Mouse (Mus musculus) cerebellum, adult 9-10 months (tissue): ENCODE results near the gene Myo3b.
A peak's percentile ranks its signal among the peaks of the same experiment; 100 is the strongest.
"Not testable (repeated sequence)": the region's sequence is repeated elsewhere in the genome, so short reads cannot be mapped to it uniquely, and the experiment has no call there.

ENCODE experiments used
- DNase-seq: peaks from one replicate; pipeline ENCODE4 v3.0.0; 2022

The Myo3b gene

DNA sequence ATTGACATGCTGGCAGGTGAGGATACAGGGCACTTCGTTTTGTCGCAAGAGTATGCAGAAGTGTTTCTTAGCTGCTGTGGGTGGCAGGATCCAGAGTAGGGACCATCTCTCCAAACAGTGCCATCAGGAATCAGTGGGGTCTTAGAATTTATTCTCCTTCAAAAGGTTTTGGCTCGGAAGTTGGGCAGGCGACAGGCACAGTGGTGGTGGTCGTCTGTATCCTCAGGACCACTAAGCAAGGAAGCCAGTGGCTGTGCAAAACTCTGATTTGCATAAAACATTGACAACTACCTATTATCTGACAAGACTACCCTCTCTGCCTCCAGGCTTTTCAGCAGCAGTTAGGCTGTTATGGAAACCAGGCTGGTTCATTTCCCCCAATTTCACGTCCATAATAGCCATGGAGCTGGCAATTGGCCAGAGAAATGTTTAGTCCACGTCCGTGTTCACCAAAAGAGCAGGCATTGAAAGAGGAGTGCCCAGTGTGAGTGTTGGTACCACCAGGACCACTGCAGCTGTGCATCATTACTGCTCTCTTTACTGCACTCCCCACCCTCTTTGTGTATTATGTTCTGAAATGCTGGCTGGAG lies 163.7 kb downstream of the Myo3b start:
- DNase-seq = no peak

DNA sequence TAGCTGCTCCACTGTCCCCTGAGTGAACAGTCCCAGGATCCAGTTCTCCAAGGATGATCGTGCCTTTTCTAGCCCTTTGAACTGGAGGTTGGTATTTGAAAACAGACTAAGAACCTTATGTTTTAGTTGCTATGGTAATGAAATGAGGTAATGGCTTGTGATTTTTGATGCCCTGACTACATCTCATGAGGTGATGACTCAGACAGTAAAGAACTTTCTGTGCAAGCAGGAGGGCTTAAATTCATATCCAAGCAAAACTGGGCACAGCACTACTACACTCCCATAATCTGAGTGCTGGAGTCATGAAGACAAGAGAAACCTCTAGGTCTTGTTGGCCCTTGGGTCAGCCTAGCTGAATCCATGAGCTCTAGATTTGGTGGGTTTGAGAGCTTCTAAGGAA lies 169.5 kb downstream of the Myo3b start:
- DNase-seq = no peak

DNA sequence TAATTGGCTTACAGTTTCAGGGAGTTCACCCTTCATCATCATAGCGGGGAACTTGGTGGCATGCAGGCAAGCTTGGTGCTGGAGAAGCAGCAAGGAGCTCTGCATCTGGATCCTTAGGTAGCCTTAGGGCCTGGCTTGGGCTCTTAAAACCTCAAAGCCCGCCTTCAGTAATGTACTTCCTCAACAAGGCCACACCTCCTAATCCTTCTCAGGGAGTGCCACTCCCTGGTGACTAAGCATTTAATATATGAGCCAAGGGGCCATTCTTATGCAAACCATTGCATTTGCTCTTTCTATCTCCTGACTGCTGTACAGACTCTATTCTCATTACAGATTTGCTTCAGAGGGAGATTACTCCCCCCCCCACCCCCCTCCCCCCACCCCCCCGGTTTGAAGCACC lies 170.9 kb downstream of the Myo3b start:
- no peak for DNase-seq

DNA sequence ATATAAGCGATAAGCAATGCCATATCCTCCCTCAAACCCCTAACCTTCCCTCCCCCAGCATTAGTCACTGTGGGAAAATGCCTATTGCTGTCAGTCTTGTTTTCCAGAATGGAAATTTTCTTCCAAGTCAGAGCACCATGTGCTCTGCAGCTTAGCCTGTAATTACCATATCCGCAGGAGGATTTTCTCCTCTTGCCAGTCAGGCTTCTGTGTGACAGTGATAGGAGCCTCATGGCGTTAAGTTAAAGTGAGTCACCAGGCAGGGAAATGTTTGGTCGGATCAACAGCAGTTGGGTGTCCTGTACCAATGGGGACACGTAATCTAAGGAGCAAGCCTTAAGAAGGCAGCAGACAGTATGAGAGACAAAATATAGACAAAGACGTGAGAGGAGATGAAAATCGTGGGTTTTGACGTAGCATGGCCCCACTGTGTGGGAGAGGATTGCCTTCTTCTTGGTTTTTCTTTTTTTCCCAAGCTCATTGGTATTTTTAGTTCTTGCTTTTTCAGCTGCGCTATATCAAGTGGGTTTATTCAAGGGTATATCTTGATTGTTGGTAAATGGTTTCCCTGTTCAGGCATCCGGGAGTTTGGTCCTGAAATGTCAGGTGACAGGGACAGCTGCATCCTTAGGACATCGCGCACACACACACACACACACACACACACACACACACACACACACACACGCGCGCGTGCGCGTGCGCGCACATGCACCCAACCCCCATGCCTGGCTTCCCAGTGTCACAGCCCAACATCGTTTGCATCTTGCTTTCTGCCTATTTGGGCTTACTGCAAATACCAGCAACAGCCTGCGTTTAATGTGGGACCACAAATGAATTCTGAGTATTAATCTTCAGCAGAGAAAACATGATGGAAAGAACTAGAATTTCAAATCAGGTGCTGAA lies 171.8 kb downstream of the Myo3b start:
- no peak for DNase-seq

DNA sequence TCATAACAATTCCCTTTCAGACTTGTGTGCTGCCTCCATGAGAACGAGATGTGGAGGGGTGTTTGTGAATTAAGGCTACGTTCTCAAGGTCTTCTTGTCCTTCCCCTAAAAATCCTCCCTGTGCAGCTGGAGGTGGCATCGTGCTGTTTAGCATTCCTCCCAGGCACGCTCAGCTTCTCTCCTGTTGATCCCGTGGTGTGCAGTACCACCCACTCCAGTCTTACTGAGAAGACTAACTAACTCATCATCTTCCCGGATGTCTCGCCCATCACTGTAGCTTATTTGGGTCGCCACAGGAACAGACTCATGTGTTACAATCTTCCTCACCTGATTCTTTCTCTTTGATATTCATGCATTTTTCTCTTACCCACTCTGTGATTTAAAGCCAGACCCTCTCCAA lies 175.5 kb downstream of the Myo3b start:
- no peak for DNase-seq

DNA sequence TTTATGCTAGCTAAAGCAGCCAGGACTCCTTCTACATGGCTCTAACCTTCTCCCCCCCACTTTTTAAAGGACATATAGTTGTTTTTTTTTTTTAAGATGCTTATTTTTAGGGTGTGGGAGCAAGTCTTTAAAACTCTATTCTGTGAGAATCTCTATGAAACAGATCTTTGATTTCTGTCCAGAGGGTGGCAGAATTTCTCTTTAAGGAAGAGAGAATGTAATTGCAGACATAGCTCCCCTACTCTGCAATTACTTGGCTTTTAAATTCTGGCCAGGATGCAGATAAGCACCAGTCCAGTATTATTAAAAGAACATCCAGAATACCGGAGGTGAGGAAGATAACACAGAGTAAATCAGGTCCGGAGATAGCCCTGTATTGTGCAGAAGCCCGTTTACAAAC lies 178.9 kb downstream of the Myo3b start:
- DNase-seq = peak; percentile 3

DNA sequence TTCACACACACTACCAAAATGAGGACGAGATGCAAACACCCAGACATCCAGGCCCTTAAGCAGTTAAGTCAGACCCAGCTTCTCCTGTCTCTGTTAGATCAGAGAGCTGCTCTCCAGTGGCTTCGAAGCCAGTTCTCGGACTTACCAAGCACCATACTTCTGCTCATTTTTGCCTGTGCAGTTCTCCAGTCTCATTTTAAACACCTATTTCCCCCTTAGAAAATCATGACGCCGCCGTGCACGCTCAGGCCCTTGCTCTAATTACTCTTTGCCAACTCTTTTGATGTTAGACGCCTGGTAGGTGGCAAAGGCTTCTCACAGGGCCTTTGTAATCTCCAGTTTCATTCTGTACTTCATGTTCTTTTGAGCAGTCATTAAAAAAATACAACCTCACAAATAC lies 179.5 kb downstream of the Myo3b start:
- no peak for DNase-seq

DNA sequence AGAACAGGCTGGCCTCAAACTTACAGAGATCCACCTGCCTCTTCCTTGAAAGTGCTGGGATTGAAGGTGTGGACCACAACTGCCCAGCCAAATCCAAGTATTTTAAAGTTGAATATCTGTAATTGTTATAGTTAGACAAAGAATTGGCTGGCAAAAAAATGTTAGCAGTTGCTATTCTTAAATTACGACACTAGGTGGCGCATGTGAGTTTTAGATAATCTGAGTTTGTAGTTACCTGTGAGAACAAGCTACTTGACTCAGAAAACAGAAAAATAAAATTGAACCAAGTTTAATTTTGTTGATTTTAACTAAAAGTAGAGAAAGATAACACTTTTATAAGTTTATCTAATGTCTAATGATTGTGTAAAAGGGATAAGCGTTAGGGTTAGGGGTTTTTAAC lies 187.8 kb downstream of the Myo3b start:
- DNase-seq = peak; percentile 34

DNA sequence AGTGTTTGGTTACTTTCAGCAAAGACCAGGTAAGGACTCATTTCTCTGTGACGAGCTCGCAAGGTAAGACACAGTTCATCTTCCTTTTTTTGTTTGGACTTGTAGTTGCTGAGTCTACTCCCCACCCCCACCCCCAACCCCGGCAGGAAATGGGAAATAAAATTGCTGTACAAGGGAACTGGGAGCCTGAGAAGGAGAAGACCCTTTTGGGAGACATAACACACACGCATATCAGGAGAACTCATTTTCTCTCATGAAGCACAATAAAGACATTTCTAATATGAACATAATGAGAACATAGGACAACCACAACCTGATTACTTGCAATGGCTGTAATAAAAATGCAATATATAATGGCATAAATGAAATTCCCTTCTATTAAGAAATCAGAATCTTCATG lies 195.5 kb downstream of the Myo3b start:
- not testable (repeated sequence) for DNase-seq

DNA sequence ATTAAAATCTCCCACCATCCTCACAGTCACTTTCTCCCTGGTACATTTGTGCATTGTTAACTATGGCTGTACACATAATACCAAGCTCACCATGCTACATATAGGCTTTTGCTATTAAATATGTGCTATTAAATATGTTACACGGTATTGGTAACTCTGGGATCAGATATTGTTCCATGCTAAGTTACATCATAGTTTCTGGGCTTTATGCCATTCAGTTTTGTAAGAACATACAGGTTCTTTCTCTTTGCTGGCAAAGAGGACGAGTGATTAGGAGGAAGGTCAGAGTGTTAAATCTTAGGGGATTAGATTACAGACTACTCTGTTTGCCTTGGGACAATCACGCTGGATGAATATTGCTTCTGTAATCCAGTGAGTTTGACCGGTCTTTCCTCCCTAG lies 207.1 kb downstream of the Myo3b start:
- DNase-seq = no peak

DNA sequence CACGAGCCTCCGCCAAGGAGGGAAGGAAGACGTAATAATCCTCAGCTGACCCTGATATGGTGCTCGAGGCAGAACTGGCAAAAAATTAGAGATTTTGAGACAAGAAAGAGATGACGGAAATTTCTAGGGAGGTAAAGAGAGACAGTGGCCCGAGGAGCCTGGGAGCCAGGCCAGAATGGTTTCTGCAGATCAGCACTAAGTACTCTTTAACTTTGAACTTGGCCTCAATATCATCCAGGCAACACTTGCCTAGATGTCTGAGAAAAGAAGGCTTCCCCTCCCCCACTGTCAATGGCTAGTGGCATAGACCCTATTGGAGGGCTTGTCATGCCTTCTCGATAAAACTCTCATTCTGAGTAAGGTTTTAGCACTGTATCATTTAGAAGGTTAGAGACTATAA lies 209.7 kb downstream of the Myo3b start:
- DNase-seq = no peak

DNA sequence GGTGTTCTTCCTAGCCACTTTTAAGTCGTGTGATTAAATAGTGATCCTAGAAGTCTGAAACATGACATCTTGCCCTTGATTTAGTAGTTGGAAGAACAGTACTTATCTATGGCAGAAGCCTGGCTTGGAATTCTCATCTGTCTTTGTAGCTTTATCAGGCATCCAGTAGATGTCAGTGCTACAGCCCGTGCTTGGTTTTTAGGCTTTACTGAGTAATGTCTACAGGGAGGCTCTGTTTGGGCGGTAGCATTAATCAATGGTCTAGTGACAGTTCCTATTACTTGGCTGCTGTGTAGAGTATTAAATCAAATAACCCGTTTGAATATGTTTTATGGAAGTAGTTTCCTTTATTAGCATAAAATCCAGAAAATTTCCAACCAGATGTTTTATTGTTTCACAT lies 210.9 kb downstream of the Myo3b start:
- DNase-seq = no peak

DNA sequence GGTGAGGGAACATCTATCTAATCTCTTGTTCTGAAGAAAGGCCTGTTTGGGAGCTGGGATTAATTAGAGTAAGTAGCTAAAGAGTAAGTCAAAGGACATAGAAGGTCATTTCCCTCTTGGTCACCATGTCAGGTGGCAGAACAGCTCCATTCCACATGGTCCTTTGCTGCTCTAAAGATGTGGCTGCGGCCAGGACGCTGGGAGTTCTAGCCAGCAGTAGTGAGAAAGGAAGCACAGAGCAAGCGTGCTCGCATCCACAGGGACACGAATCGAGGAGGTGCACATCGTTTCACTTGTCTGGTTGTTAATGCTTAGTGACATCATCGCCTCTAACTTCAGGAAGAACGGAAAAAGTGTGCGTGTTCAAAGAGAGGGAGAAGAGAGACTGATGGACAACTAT lies 212.3 kb downstream of the Myo3b start:
- DNase-seq = no peak

DNA sequence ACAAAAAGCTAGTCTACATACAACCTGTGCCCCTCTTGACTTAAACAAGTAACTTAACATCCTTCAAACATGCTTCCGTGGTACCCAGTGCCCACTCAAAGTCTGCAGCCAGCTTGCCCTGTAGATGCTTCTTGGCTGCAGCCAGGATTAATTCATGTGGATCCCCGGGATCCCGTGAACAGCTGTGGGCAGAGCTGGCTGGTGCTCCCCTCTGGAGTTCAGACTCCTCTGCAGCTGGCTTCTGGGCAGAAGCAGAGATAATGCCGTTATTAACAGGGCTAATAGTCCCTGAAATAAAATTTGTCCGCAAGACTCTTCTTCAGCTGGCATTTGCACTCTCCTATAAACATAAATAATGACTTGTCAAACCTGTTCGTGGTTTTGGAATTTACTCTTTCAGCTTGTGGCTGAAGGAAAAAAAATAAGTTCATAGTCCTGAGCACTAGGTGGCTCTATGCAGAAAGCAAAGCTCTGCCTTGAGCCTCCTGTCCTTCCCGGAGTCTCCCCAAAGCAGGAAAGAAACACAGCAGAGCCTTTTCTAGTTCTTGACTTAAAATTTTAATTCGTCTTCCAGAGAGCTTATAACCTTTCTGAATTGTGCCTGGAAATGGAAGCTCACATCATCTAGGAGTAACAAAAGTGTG lies 220.6 kb downstream of the Myo3b start:
- peak; percentile 11 for DNase-seq

DNA sequence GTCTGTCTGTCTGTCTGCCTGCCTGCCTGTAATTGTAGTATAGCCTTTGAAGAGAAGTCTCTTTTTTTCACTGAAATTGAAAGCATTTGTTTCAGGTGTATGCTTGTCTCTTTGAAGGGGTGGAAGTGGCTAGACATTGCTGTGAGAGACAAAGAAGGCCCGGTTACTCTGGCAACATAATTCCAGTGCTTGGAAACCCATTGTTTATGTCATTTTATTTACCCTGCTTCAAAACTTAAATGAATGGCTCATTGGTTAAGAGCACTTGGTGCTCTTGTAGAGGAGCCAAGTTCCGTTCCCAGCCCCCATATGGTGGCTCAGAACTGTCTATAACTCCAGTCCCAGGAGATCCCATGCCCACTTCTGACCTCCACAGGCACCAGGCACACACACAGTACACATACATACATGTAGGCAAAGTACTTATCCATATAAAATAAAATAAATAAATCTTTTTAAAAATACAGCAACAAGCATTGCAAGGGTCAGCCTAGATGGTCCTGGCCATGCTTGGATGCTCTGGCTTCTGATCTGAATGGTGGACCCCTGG lies 221.8 kb downstream of the Myo3b start:
- no peak for DNase-seq

DNA sequence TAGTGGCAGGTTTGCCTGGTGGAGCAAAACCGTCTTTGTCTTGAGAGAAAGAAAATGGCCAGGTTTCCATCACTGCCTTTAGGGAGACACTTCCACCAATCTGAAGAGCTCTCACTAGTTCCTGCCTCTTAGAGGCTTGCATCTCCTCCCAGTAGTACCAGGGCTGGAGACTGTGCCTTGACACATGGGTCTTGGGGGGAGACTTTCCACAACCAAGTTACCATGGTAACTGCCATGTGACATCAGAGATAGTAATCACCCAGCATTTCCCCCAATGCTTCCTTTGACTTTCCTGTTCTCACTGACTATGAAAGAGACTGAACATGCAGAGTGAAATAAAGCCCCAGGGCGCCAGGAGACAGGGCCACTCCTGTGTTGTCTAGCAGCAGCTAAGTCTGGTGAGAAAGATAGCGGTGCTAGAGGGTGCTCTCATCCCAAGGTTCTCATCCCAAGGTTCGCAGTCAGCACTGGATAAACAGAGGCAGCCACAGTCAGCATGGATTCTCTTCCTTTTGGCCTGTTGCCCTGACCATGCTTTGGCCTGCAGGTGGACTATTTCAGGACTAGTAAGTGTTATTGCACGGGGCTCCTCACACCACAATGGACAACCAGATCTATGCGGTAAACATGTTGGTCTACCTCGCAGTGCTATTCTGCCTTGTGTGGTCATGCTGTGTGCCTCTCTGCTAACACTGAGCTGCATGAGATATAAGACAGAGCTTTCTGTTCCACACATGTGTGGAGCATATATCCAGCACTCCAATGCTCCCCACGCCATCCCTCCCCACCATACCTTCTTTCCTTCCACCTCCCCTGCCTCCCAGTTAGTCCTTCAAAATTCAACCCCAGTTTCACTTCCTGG lies 223.0 kb downstream of the Myo3b start:
- no peak for DNase-seq

DNA sequence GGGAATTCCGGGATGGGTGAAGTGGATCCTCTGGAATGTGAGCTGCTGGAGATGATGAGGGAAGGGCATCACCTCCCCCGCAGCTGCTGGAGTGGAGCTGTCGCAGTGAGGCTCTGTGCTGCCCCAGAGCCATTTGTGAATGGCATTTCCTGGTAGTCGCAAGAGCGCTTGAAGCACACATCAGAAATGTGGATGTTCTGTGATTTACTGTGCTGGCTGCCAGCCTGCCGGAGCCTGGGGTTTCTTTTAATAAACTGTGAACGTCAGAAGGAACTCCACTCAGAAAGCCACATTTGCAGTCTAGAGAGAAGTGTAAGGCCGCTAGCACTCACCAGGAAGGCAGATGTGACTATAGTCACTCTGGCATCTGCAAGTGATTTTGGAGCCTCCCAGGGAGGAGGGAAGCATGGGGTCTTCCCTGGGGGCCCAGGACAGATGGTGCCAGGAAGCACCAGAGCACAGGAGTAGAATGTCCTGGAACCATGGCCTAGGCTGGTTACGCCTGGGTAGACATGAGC lies 223.7 kb downstream of the Myo3b start:
- no peak for DNase-seq

DNA sequence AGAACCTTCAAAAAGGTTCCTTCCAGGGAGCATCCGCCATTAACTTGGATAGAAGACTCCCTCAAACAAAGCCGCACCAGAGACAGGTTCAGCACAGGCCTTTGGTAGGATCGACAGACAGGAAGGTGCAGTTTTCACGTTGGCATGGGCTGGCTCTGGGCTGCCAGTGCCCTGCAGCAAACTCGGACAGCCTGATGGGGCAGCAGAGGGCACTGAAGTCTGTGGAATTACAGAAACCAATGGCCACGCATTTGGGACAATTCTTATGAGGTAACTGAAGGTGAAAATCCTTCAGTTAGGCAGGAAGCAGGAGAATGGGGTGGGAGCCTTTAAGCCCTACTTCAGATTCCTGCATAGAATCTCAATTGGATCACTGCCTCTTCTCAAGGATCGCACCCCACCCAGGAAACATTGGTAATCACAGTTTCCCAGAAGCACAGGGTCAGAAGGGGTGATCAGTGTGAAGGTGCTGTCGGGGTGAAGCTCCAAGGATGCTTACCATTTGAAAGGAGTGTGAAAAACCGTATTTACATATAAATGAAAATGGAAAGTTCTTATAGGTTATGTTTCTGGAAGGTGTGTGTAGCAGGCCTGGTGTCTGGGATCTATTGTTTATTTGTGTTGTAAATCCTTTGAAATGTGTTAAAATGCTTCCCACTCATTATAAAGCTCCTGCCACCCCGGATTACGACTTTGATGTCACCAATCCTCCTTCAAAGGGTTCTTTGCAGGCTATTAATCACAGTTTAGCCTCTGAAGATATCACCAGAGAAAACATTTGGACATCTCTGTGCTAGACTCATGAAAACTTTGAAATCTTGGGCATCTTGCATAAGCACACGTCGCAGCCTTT lies 239.7 kb downstream of the Myo3b start:
- DNase-seq = peak; percentile 12

DNA sequence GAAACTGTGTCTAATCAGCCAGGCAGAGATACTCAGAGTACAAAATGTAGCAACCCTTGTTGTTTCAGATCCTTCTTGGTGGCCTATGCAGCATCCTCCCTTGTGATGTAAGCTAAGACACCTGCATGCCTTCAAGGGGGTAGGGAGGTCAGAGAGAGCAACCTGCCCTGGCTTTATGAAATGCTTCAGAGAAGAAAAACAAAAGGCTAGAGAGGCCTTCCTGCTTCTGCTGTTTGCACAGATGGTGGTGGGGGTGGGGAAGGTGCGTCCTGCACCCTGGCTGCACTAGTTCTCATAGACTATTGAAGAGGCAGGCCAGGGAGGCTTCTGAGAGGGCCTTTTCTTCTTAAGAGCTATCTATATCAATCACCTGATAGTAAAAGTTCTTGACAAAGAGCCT lies 245.2 kb downstream of the Myo3b start:
- no peak for DNase-seq

DNA sequence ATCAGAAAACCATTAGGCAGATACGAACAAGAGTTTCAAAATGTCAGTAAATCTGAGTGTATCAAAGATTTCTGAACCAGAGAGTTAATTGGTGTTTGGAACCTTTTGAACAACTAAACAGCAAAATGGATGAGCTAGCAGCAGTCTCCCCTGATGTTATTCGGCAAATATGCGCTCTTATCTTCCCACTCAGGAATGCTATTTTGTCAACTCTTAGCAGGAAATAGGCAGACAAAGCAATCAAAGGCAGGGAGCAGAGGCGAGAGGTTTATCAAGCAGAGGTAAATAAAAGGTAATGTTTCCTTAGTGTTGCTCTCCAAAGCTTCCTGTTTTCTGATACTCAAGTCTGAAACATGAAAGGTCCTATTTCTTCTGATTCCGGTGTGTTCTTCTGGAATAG lies 252.1 kb downstream of the Myo3b start:
- no peak for DNase-seq

DNA sequence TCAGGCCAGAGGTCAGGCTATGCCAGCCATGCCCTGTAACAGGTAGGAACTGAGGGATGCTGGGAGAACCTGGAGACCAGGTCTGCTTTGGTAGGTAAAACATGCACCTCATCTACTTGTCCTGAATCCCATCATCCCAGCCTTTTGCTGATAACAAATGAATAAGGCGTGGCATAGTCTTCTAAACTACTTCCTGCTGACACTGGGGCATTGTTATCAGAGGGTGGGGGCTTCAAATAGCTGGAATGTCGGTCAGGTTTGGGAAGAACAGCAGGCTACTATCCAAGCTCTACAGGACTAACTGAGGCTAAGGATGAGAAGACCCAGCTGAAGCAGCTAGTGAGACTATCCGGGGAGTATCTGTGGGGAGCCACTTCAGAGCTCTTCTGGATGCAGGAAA lies 253.8 kb downstream of the Myo3b start:
- DNase-seq = no peak

DNA sequence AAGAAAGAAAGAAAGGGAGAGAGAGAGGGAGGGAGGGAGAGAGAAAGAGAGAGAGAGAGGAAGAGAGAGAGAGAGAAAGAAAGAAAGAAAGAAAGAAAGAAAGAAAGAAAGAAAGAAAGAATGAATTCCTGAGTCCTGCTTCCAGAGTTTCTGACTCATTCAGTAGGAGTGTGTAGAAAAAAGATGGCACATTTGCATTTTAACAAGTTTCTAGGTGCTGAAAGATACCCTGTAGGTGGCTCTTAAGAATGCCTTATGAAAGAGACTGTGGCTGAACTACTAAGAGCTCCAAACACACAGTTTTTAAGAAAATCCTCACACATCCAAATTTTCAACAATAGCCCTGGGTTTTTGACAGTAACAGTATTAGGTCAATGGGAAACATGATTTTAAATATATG lies 264.0 kb downstream of the Myo3b start:
- no peak for DNase-seq
